Mouse (Mus musculus) spleen, embryonic (tissue): ENCODE data around the gene Slc17a1.

Experiments used
- CTCF ChIA-PET: fragments of 350-600 bp; sonication (Branson Sonifier 250); formaldehyde crosslinking; loops from one replicate; lab custom pipeline; 2022; lab: Charles Lee

Slc17a1 gene

DNA sequence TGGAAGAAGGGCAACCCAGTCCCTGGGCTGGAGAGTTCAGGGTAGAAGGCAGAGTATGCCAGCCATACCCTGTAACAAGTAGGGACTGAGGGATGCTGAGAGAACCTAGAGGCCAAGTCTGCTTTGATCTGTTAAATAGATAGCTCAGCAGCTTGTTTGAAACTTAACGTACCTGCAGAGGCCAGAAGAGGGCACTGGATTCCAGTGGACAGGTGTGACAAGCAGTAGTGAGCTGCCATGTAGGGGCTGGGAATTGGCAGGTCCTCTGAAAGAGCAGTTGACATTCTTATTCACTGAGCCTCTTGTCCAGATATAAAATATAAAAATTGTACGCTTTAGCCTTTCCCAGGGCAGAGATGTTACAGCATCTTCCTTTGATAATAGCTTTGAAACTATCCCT, 75.3 kb downstream of the Slc17a1 start:
- CTCF ChIA-PET = no interaction called here
